Mouse (Mus musculus) E14TG2a.4 (cell line): Measurements from ENCODE around the gene Dab2ip.

Experiments used
- CTCF ChIP-seq: conservative IDR thresholded peaks from 2 replicates; pipeline ENCODE4 v1.5.1; 2014; ENCODE audit warnings: low read length
- NANOG ChIP-seq: IDR thresholded peaks from 2 replicates; pipeline ENCODE4 v1.6.1; 2014; ENCODE audit warnings: borderline replicate concordance, low read length, mixed read lengths
- POU5F1 ChIP-seq: IDR thresholded peaks from 2 replicates; pipeline ENCODE4 v1.6.1; 2014; ENCODE audit warnings: low read length, borderline replicate concordance

- TF ChIP-seq CTCF (no peak), POU5F1 (no peak), NANOG (no peak)
Measured at GRCm38 (mm10) chr2:35588368-35588767, 30.3 kb downstream of the Dab2ip start.
